Mouse (Mus musculus): ENCODE results near the gene Plcl1. TPM values are rescaled to one million over a fixed set of nuclear protein-coding genes. Genes with fewer than 3 reads are reported as not detected.

Gene Plcl1
- polyA plus RNA-seq, 1 experiment, result not detected

GRCm38 (mm10) chr1:55659518-55660210 is 253.9 kb downstream of the Plcl1 start:
- no peaks in the 10 kb centered on the region for H3K27me3 ChIP-seq (ENCODE audit: control insufficient read depth)
- H3K4me3 ChIP-seq (replicated peaks), result no peak overlapping the region
- H3K9me3 ChIP-seq (ENCODE audit: control insufficient read depth, low read length), result no peaks in the 10 kb centered on the region
- no peaks in the 10 kb centered on the region for H3K4me1 ChIP-seq (ENCODE audit: control insufficient read depth)
- H3K36me3 ChIP-seq (ENCODE audit: control insufficient read depth), result no peaks in the 10 kb centered on the region
- TF ChIP-seq TAL1 (IDR thresholded peaks at IDR 0.05; ENCODE audit: low read length) (no peak), GATA1 (IDR thresholded peaks at IDR 0.05; ENCODE audit: low read length) (no peak)

DNA sequence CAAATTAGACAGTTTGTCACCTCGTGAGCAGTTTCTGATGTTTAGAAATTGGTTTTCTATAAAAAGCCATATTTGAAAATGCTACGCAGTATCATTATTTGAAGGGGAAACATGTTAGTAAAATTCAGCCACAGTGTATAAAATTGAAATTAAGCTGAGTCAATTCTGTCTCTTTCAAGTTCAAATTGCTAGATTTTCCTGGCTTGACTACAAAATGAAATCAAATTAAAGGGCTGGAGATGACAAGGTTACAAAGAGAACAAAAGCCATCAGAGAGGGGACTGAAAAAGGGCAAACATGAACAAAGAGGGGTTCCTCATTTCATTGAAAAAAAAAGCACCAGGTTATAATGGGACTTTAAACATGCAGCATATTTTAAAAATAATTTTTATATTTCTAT is 255.7 kb downstream of the Plcl1 start:
- Histone ChIP-seq H3K4me1 (ENCODE audit: control insufficient read depth) (no peaks in the 10 kb centered on the region), H3K27me3 (ENCODE audit: control insufficient read depth) (no peaks in the 10 kb centered on the region), H3K4me3 (replicated peaks) (no peak overlapping the region), H3K9me3 (ENCODE audit: control insufficient read depth, low read length) (no peaks in the 10 kb centered on the region), H3K36me3 (ENCODE audit: control insufficient read depth) (no peaks in the 10 kb centered on the region)
- TF ChIP-seq TAL1 (IDR thresholded peaks at IDR 0.05; ENCODE audit: low read length), result no peak
- TF ChIP-seq GATA1 (IDR thresholded peaks at IDR 0.05; ENCODE audit: low read length), result no peak

DNA sequence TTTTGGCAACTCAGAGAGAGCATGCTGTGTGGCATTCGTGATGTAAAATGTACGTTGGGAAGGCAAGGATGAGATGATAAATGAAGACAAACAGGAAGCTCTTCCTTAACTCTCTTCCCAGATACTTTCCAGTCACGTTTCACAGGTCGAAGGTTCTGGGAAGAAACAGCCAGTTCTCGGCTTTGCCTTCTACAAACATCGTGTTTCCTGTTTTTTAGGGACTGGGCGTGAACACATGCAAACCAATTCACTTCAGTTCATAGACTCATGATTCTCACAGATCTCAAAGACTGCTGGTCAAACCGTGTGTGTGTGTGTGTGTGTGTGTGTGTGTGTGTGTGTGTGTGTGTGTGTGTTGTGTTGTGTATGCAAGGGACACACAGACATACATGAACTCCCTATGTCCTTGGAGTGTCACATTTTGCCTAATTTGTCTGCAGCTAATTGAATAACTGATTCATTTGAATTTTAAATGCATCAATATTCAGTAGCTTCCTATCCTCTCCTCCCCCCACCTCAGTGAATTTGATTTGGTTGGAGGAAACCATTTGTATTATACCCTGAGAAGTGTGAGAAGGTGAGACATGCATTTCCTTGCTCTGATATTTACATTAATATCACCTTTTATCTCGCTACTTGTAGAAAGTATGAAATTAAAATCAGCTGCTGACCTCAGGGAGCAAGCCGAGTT is 259.6 kb downstream of the Plcl1 start:
- Histone ChIP-seq H3K4me3 (replicated peaks) (no peak overlapping the region), H3K9me3 (ENCODE audit: control insufficient read depth, low read length) (no peaks in the 10 kb centered on the region; the same call in 1 of the 2 replicates), H3K36me3 (ENCODE audit: control insufficient read depth) (no peaks in the 10 kb centered on the region), H3K27me3 (ENCODE audit: control insufficient read depth) (no peaks in the 10 kb centered on the region), H3K4me1 (ENCODE audit: control insufficient read depth) (no peaks in the 10 kb centered on the region)
- TF ChIP-seq TAL1 (IDR thresholded peaks at IDR 0.05; ENCODE audit: low read length), result no peak
- TF ChIP-seq GATA1 (IDR thresholded peaks at IDR 0.05; ENCODE audit: low read length), result no peak

DNA sequence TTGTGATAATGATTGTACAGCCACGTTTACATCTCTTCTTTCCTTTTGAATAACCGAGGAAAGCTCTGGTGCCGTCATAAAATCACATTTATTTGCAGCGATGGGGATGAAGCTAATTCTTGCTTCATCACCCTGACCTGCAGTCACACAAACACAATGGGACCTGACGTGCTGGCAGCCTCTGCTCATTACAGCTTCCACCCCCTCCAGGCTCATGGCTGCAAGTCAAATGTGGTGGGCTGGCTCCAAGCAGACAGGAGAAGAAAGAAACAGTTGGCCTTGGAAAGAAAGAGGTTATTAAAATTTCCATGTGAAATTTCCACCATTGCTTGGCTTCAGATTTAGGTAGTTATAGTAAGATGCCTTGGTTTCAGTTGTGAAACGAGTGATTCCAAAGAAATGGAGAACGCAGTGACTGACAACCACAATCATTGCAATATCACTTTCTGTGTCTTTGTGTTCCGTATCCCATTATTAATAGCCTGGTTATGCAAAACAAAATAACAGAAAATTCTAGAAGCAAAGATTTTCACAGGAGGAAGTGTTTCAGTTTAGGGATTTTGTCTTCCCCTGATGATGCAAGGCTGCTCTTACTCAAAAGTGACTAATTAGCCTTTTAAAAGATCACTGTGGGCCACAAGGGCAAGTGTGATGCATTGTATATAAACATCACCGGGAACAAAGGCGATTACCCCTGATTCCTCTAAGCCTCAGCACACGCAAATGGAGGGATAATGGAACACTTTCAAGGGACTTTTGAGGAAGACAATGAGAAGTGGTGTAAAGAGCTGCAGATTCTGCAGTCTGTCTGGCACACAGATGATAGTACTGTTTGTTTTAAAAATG is 260.3 kb downstream of the Plcl1 start:
- Histone ChIP-seq H3K9me3 (ENCODE audit: control insufficient read depth, low read length) (no peaks in the 10 kb centered on the region; the same call in 1 of the 2 replicates), H3K4me1 (ENCODE audit: control insufficient read depth) (no peaks in the 10 kb centered on the region), H3K27me3 (ENCODE audit: control insufficient read depth) (no peaks in the 10 kb centered on the region), H3K4me3 (replicated peaks) (no peak overlapping the region), H3K36me3 (ENCODE audit: control insufficient read depth) (no peaks in the 10 kb centered on the region)
- TF ChIP-seq TAL1 (IDR thresholded peaks at IDR 0.05; ENCODE audit: low read length) (no peak), GATA1 (IDR thresholded peaks at IDR 0.05; ENCODE audit: low read length) (no peak)

DNA sequence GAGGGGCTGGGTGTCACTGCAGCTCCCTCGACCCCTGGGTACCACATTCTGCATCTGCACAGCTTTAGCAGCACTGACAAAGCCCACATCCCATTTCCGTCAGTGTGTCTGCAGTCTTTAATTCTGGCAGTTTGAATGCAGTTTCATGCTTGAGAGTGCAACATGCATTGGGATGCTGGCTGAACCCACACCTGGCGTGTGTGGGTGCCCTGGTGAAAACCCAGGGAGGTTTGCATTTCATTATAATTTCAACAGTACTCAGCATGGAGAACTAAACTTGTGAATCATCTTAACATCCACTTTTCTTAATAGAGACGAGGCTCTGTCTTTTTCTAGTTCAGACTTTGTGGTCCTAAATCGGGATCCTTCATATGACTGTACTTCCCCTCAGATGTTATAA is 261.1 kb downstream of the Plcl1 start:
- H3K4me3 ChIP-seq (replicated peaks), result no peak overlapping the region
- no peak for TF ChIP-seq TAL1 (IDR thresholded peaks at IDR 0.05; ENCODE audit: low read length)
- no peak for TF ChIP-seq GATA1 (IDR thresholded peaks at IDR 0.05; ENCODE audit: low read length)
- H3K27me3 ChIP-seq (ENCODE audit: control insufficient read depth), result no peaks in the 10 kb centered on the region
- H3K36me3 ChIP-seq (ENCODE audit: control insufficient read depth), result no peaks in the 10 kb centered on the region
- no peaks in the 10 kb centered on the region for H3K4me1 ChIP-seq (ENCODE audit: control insufficient read depth)
- no peaks in the 10 kb centered on the region; the same call in 1 of the 2 replicates for H3K9me3 ChIP-seq (ENCODE audit: control insufficient read depth, low read length)

DNA sequence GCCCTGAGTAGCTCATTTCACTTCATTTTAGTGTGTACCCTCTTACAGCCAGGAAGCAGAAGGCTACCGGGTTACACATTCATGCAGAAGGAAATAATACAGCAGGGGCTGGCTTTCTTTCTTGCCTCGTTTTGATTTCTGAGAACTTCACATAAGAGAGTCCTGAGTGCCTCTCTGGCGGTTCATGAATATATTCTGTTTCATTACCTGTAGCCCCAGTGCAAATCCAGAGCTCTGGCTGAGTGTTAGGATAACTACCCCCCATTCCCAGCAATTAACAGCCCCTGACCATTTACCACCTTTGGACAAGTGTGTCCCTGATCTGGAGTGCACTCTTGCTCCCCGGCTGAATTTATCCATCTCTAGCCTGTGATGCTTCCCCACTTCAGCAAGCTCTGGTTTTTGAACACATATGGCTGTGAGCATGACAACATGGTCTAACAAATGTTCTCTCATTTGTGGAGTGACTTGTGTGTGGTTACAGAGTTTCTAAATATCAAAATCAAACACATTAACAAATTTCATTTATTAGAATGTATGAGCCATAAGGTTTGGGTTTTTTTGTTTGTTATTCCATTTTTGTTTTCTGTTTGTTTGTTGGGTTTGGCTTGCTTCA is 263.0 kb downstream of the Plcl1 start:
- TF ChIP-seq GATA1 (IDR thresholded peaks at IDR 0.05; ENCODE audit: low read length) (no peak), TAL1 (IDR thresholded peaks at IDR 0.05; ENCODE audit: low read length) (no peak)
- Histone ChIP-seq H3K36me3 (ENCODE audit: control insufficient read depth) (no peaks in the 10 kb centered on the region), H3K4me1 (ENCODE audit: control insufficient read depth) (no peaks in the 10 kb centered on the region), H3K4me3 (replicated peaks) (no peak overlapping the region), H3K9me3 (ENCODE audit: control insufficient read depth, low read length) (no peaks in the 10 kb centered on the region; the same call in 1 of the 2 replicates), H3K27me3 (ENCODE audit: control insufficient read depth) (no peaks in the 10 kb centered on the region)

GRCm38 (mm10) chr1:55682676-55683075 is 277.0 kb downstream of the Plcl1 start:
- no peaks in the 10 kb centered on the region for H3K27me3 ChIP-seq (ENCODE audit: control insufficient read depth)
- H3K4me3 ChIP-seq (replicated peaks), result no peak overlapping the region
- H3K36me3 ChIP-seq (ENCODE audit: control insufficient read depth), result no peaks in the 10 kb centered on the region
- H3K4me1 ChIP-seq (ENCODE audit: control insufficient read depth), result no peaks in the 10 kb centered on the region
- no peaks in the 10 kb centered on the region for H3K9me3 ChIP-seq (ENCODE audit: control insufficient read depth, low read length)
- TF ChIP-seq GATA1 (IDR thresholded peaks at IDR 0.05; ENCODE audit: low read length), result no peak
- TF ChIP-seq TAL1 (IDR thresholded peaks at IDR 0.05; ENCODE audit: low read length), result no peak

DNA sequence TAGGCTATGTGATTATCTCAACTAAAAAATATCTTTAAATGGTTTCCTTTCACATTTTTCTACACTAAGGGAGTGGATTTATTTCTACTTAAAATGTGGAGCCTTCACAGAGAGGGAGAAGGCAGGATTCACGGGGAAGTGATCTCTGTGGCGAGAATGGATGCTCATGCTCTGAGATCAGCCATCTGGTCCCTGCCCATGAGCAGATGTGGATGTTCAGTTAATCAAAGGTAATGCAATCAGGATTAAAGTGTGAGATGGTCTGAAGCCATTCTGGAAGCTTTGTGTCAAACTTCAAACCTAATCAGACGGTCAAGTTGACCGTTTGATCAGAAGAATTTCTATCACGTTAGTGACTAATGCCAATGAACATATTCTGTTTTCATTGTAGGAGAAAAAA is 280.5 kb downstream of the Plcl1 start:
- H3K27me3 ChIP-seq (ENCODE audit: control insufficient read depth), result no peaks in the 10 kb centered on the region

More for the DNA sequence above, 280.5 kb downstream of the Plcl1 start:
- H3K9me3 ChIP-seq (ENCODE audit: control insufficient read depth, low read length), result no peaks in the 10 kb centered on the region
- TF ChIP-seq GATA1 (IDR thresholded peaks at IDR 0.05; ENCODE audit: low read length) (no peak), TAL1 (IDR thresholded peaks at IDR 0.05; ENCODE audit: low read length) (no peak)
- H3K4me3 ChIP-seq (replicated peaks), result no peak overlapping the region
- no peaks in the 10 kb centered on the region for H3K4me1 ChIP-seq (ENCODE audit: control insufficient read depth)
- H3K36me3 ChIP-seq (ENCODE audit: control insufficient read depth), result no peaks in the 10 kb centered on the region

Data from erythroblast, embryonic 14.5 days (primary cell).